Mouse (Mus musculus) ES-Bruce4 (cell line): ENCODE results near the gene Tas2r136.

ENCODE experiments used
- EP300 ChIP-seq: IDR thresholded peaks from 2 replicates; pipeline ENCODE4 v1.6.1; 2011; ENCODE audit warnings: low read depth, low read length; ENCODE audit not compliant: insufficient read depth
- POLR2A ChIP-seq: IDR thresholded peaks from one replicate; pipeline ENCODE4 v1.8.1; 2011; ENCODE audit warnings: low read length; ENCODE audit not compliant: insufficient read depth

- TF ChIP-seq EP300: no peak
- TF ChIP-seq POLR2A: no peak
These were observed 17.4 kb upstream of the Tas2r136 start for GRCm38 (mm10) chr6:132795393-132795792.
